Mouse (Mus musculus) erythroid progenitor cell, adult 5-6 weeks (primary cell): ENCODE data around the gene Tdrd12. TPM values are rescaled to one million over a fixed set of nuclear protein-coding genes. Genes with fewer than 3 reads are reported as not detected.
A peak's percentile ranks its signal among the peaks of the same experiment; 100 is the strongest.
"Not testable (repeated sequence)": the region's sequence is repeated elsewhere in the genome, so short reads cannot be mapped to it uniquely, and the experiment has no call there.

Experiments used
- ATAC-seq: replicated peaks from 2 replicates; pipeline ENCODE4 v1.8.0; 2016; ENCODE audit warnings: moderate number of reproducible peaks, mild to moderate bottlenecking, moderate TSS enrichment, inconsistent platforms; ENCODE audit not compliant: poor library complexity, low FRiP score, severe bottlenecking
- total RNA-seq, 2 experiments: library from RNA; stranded (forward) in 1 of 2; stranded (reverse) in 1 of 2; fragments of 150-400 nt in 1 of 2; fragments of 186-747, 209-891 nt in 1 of 2; gene quantifications; 2 replicates each; pipeline versions ENCODE4 v1.2.3 to v1.2.4; 2015 to 2017; ENCODE audit warnings: low replicate concordance in 2 of 2

The Tdrd12 gene
- 3.4 TPM in 1 of 2 replicates, not detected in the other for total RNA-seq (2015; ENCODE audit: low replicate concordance)
- total RNA-seq (2017; ENCODE audit: low replicate concordance) = not detected in 2 replicates

DNA sequence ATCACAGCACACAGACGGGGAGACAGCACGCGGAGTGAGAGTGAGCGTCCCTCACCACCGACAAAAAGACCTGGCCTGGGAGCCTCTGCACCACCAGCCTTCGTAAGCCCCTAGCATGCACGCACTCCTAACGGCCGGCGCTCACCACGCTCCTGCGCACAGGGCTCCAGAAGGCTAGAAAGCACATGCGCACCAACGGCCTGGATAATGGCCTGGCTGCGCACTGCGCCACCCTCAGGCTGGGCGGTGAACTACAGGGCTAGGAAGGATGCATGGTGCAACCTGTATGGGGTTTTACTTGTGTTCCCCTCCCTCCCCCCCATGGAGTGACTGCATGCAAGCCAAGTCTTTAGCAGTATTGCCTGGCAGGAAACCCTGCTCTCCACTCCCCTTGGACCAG, at the start of gene Tdrd12:
TSS of gene Tdrd12 (minus strand) at position 184 of the 400 bp plus-strand sequence.
- no peak for ATAC-seq

DNA sequence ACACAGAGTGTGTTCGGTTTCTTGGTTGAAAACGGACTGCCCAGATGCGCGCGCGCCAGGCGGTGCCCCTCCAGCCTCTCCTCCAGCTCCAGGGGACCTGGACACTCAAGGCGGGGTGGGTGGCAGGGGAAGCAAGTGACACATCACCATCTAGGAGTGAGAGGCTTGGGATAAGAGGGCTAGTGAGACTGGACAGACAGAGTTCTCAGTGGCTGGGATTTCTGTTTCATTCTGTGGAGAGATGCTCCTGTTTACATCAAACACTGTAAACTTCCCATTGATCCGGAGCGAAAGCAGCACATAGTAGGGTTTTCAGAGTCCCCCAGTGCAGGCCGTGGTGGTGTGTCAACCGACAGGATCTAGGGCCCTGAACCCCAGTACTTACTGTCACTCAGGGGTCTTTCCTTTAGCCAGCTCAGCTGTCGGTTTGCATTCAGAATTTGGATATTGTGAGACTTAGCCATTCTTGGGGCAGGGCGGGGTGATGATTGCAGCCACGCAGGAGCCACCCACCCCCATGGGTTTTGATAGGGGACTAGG, 49.4 kb upstream of the Tdrd12 start:
- no peak for ATAC-seq

DNA sequence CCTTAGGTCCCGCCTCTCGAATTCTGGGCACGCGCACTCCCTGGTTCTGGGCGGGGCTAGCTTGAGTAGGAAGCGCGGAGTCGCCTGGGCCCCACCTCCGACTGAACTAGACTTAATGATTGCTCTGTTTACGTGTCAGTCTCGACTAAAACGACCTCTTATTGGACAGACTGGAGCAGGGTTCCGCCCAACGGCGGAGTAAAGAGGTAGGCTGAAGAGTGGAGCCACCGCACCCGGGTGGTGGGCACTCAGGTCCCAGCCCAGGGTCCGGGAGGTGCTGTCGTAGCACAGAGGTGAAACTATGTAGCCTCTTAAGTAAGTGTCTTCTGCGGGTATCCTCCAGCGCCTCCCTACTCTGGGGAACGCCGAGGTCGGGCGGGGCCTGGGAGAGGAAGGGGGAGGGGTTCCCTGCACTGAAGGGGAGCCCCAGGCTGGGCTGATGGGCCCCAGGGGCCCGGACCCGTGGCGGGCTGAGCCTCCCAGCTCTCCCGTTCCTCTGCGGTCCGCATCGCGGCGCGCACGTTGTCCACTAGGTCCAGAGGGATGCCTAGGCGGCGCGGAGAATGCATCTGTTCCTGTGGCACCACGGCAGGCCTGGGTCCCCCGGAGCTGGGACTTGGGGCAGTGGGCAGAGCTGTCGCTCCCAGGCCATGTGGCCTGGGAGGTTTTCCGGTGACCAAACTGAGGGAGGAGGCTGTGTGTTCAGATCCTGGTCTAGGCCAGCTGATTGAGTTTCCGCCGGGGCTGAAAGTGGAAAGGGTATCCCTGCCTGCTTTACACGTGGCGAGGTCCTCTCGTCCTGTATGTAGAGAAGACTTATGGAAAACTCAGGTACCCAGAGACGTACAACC, 48.7 kb upstream of the Tdrd12 start, which contains the start of gene Ankrd27:
TSS of gene Ankrd27 (plus strand) at position 190 of the 851 bp plus-strand sequence.
- ATAC-seq = peak; percentile 92

DNA sequence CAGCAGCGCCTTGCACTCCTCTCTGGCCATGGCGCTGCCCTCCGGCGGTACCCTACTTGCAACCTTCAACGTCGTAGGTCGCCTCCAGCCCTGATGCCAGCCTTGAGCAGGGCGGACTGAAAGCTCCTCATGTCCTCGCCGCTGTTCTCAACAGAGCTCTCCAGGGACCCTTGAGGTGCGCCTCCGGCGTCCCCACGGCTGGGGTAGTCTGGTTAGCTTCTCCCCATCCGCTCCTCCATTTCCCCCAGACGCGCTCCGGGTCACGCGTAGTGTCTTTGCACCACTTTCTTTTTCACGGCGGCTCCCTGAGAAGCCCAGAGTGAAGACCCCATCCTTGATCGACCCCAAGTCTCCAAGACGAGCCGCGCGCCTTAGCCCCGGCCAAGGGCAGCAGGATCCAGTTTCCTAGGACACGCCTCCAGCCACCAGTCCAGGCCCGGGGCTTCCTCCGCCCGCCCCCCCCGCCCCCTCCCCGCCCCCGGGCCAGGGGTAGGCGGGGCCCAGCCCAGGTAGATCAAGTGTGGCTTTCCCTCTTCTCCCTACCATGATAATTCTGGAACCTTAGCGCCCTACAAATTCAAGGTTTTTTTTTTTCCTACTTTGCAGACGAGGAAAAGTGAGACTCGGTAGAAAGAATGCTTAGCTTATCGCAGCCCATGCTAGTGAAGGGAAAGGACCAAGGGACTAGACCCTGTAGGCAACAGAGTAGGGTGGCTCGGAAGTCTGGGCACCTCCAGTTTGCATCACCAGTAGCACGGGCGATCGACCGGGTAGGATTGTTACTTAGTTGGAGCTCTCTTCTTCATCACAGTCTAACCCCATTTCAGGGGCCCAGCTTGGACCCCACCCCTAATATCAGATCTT, 47.9 kb upstream of the Tdrd12 start, which contains the start of gene Rgs9bp:
TSS of gene Rgs9bp (minus strand) at position 392 of the 864 bp plus-strand sequence.
- peak; percentile 55 for ATAC-seq

DNA sequence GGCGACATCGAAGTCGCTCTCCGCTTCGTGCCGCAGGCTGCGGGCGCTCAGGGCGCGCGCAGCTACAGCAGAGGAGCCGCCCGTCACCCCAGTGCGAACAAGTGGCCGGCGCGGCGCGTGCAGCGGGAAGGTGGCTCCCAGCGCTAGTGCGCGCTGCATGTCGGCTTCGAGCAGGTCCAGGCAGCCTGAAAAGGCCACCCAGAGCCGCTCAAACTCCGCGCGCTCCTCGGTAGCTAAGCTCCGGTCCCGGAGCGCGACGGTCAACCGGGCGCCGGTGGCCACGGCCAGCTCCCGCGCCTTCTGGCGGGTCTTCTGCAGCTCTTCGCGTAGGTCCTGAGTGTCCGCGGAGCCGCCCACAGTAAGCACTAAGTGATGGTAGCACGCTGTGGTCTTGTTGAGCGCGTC, 47.2 kb upstream of the Tdrd12 start:
- ATAC-seq = no peak

DNA sequence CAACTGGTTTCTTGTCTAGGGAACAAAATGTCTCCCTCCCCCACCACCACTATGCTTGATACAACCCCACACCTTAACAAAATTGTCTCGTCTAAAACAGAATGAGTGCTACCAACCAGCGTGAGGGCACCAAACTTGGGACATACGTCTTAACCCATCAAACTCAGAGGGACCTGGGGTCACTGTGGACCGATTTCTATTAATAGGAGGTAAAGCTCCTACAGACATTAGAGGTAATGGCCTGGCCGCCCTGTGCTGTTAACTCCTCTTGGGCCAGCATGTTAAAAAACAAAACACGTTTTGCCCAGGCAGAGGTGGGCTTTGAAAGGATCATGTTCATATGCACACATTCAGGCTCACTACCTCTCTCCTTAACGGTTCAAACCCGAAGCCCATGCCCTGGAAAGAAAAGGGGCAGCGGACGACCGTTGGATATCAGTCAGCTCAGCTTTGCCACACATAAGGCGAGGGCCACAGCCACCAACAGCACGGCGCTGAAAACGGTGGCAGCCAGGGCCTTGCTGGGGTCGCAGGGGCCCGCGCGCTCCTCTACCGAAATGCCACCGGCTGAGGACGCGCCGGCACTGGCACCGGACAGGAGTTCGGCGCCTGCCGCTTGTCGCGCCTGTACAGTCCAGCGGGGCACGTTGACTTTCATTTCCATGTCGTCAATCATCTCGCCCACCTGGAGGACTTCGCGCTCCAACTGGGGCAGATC, 46.7 kb upstream of the Tdrd12 start:
- ATAC-seq = no peak

DNA sequence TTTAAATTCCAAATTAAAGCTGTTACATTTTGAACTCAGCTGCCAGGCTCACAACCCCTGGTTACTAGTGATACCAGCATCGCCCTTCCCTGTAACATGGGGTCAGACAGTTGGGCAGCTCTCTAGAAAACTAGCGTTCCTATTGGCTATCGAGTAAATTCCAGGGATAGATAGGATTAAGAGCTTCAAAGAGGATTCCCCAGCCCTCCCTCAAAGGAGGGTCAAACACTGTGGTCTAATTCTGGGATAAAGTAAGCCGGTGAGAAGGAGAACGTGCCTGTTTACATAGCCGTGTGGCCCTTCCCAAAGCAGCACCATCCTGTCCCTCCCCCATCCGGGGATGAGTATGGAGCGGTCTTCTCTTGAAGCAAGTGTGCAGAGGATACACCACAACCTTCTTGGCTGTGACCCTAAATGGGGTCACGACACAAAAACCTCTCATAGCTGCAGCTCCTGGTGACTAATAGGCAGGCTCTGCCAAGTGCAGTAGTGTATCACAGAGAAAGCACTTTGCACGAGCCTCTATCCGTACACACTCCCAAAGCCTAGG, 46.0 kb upstream of the Tdrd12 start:
- no peak for ATAC-seq

DNA sequence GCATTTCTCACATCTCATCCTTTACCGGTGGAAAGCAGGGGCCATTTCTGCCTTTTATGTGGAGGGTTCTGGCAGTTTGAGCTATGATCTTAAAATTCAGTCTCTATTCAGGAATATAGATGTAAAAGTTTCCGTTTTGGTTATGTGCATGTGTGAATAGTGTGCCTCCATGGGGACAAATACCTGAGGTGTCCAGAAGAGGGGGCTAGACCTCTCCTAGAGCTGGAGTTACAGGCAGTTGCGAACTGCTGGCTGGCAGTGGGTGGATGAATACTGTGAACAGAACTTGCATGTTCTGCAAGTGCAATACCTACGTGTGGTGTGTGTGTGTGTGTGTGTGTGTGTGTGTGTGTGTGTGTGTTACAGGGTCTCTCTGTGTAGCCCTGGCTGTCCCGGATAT, 45.2 kb upstream of the Tdrd12 start:
- ATAC-seq = no peak

DNA sequence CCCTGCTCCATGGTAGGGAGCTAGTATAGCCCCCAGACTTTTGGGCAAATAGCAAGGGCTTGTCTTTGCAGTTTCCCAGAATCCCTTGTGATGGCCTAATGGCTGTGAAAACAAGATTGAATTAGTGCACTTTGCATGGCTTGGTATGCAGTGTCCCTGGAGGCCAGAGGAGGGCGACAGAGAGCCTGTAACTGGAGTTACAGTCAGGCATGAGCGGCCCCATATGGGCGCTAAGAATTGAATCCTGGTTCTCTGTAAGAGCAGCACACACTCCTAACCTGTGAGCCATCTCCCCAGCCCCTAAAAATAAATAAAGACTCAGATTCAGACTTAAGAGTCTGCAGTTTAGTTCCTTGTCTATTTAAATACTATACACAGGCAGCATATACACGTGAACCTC, 42.3 kb upstream of the Tdrd12 start:
- ATAC-seq = peak; percentile 77

DNA sequence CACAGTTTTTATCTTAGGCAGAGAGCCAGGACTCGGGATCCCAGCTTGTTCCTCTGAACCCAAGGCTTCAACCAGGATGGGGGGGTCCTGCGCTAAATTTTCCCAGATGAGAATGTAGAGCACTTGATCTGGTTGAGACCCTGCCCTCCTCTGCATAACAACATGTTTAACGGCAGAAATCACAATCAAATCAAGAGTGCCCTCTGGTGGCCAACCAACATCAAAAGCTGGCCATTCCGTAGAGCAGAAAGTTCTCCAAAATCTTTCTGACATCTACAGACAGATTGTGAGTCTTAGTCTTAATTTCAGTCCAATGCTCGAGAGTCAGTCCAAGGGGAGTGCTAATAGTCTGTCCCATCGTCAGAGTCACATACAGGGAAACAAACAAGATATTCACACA, 33.3 kb upstream of the Tdrd12 start:
- ATAC-seq = not testable (repeated sequence)

DNA sequence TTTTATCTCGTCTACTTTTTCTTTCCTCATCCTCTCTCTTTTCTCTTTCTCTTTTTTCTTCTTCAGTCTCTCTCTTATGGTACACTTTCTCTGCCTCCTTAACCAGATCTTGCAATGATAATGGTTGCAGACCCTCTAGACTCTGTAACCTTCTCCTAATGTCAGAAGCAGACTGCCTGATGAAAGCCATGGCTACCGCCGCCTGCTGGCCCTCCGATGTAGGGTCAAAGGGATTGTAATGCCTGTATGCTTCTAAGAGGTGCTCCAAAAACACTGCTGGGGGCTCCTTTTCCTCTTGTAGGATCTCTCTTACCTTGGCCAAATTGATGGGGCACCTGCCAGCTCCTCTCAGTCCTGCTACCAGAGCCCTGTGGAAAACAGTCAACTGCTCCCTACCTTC, 32.2 kb upstream of the Tdrd12 start:
- not testable (repeated sequence) for ATAC-seq

DNA sequence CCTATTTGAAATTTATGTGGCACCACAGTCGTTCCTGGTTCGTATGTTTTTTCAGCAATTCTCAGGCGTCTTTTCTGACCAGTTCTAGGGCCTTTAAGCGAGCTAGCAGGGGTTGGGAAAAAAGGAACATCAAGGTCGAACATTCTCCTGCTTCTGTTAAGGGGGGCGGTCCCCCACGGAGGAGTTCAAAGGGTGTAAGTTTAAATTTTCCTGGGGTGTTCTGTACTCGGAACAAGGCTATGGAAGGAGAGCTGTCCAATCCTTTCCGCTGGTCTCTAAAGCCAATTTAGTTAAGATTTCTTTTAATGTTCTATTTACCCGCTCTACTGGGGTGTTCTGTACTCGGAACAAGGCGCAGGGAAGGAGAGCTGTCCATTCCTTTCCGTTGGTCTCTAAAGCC, 28.4 kb upstream of the Tdrd12 start:
- ATAC-seq = not testable (repeated sequence)

DNA sequence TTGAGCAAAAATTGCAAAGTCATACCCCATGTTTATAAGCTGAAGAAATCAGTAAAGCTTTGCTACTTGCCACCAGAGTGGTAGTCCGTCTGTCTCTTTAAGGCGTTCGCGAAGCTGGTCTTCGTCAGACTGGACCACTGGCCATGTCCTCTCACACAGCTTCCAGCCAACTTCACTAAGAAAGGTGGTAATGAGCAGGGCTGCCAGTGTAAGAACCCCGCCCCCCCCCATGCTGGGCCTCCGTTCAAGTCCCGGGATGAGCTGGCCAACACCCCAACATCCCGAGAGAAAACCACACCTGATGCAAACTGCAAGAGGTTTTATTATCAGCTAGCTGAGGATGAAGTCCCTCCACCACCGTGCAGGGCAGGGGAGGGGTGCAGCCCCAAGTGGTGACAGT, 27.3 kb upstream of the Tdrd12 start:
- not testable (repeated sequence) for ATAC-seq

DNA sequence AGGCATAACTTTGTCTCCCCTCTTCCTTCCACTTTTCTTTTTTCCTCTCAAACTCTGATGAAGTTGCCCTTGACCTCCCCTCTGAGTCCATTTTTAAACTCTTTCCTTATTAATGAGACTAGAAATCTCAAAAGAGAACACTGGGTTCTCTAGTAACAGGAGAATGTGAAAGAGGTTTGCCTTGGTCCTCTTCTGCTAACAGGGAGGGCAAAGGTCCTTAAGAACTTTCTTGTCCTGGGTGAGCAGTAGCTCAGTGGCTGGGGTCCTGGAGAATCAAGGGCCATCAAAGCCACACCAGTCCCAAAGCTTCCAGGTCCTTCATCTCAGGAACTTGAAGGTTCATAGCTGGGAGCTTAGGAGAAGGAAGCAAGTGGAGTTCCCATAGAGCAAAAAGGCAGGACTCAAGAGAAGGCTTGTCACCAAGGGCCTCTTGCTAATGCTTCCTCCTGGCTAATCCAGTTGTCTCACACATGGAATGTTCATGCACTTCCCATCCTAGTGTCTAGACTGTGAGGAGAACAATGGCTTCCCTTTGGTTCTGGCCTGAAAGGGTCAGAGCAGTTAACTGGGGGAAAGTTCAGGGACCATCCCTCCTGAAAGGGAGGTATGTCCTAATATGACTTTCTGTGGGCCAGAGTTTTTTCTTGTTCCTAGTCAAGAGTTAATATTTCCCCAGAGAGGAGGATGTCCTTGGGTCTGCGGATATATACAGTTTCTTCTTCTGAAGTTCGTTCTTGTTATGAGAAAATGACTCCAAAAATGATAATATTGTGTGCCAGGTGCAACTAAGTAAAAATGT, 26.7 kb upstream of the Tdrd12 start:
- no peak for ATAC-seq

DNA sequence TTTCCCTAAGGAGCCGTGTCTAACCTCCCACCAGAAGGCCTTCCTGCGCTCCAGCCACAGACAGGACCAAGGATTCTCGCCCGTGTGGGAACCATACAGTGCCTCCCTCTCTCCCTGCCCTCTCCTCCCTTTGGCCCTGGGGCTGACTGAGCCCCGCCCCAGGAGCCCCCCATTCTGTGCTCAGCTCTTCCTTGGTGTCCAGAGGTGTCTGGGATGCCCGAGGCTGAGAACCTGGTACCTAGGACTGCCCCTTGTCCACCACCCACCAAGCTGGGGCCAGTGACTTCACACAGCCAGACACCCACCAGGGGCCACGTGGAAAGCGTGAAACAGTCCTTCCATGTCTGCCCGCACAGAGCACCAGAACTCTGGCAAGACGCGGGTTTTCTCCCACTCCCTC, 25.5 kb upstream of the Tdrd12 start:
- ATAC-seq = no peak

DNA sequence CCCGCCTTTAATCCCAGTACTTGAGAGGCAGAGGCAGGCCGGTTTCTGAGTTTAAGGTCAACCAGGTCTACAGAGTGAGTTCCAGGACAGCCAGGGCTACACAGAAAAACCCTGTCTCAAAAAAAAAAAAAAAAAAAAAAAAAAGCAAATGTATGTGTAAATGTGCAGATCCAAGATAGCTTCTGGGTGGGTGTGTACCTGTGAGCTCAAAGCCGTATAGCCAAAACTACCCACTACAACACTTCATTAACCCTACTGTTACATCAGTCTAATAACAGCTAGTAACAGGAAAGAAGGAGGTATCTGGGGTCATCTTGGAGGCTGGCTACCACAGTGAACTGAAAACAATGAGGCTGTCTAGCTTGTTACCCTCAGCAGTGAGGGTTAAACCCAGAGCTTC, 22.3 kb upstream of the Tdrd12 start:
- peak; percentile 69 for ATAC-seq

DNA sequence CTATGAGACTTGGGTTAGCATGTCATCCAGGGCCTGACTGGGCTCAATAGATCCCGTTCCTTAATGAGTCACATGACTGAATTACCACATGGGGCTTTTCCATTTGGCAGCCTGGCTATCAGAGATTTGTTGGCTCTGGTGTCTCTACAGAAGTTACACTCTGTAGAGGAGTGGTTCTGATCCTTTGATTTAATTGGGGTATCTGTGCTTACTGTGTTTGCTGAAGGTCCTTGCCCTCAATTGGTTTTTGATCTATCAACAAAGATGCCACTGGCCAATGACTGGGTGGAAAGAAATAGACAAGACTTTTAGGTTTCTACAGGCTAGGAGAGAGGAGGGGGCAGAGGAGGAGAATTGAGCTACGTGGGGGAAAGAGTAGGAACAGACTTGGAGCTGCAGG, 21.1 kb upstream of the Tdrd12 start:
- ATAC-seq = no peak

DNA sequence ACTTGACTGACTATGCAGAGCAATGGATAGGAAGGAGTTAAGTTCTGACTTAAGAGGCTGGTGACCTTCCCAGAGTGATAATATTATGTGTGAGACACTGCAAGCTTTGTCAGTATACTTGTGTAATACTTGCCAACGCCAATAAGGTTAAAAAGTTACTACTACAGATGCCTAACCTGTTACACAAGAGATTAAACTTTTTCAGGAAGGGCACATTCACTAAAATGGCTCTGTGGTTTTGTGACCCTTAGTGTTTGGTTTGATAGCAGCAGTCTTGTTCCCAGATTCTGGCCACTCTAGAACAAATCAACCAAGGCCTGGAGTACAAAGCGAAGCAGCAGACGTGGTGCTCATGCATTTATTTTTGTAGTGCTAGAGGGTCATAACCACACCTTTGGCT, 20.0 kb upstream of the Tdrd12 start:
- ATAC-seq = no peak

DNA sequence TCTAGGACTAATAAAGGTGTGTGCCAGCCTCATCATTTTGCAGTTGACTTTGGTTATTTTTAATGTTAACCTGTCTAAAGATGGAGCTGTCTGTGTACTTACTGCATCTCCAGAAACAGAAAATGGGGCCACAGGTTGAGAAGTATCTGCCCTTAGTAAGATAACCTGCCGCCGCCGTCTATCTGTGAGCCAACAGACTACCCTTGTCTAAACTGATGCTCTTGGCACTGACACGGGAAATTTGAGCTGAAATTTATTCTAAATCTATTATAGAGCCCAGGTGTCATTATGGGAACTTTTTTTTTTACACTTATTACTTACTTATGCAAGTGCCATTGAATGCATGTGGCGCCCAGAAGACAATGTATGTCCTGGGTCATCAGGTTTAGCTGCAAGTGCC, 19.4 kb upstream of the Tdrd12 start:
- ATAC-seq = peak; percentile 63
